Mouse (Mus musculus): ENCODE data around the gene Unc93b1. TPM values are rescaled to one million over a fixed set of nuclear protein-coding genes. Genes with fewer than 3 reads are reported as not detected.

The Unc93b1 gene
- 4.6 and 4.9 TPM in 2 replicates for polyA plus RNA-seq (2016; fragmentation: Nextera tagmentation; extraction: Ambion mirVana)

GRCm38 (mm10) chr19:3935032-3935895 is at the start of gene Unc93b1:
Unc93b1 (plus strand) TSS chr19:3935186.
- 6% methylated on average over 42 of the region's 42 CpGs for WGBS
- peaks cover 35% of the 10 kb centered on the region for H3K27me3 ChIP-seq (ENCODE audit: poor library complexity, severe bottlenecking)
- peak within 1 kb of the TSS; percentile 73 for H3K27ac ChIP-seq
- H3K36me3 ChIP-seq (replicated peaks): no peaks in the 10 kb centered on the region
- DNase-seq (ENCODE audit: extremely low spot score, low spot score): peak; percentile 60
- peak within 1 kb of the TSS; percentile 58 for H3K4me3 ChIP-seq
- H3K9me3 ChIP-seq: no peaks in the 10 kb centered on the region
- peaks cover 22% of the 10 kb centered on the region for H3K4me1 ChIP-seq

GRCm38 (mm10) chr19:3889096-3889495 is 45.9 kb upstream of the Unc93b1 start:
- H3K27me3 ChIP-seq (ENCODE audit: poor library complexity, severe bottlenecking): no peaks in the 10 kb centered on the region
- H3K4me3 ChIP-seq: no peak overlapping the region
- no peaks in the 10 kb centered on the region for H3K4me1 ChIP-seq
- H3K27ac ChIP-seq: no peak overlapping the region
- no peak for DNase-seq (ENCODE audit: extremely low spot score, low spot score)
- H3K9me3 ChIP-seq: no peaks in the 10 kb centered on the region
- 93% methylated on average over 5 of the region's 5 CpGs for WGBS
- H3K36me3 ChIP-seq (replicated peaks): peaks cover 96% of the 10 kb centered on the region

GRCm38 (mm10) chr19:3890181-3890580 is 44.8 kb upstream of the Unc93b1 start:
- WGBS: 89% methylated on average over 8 of the region's 8 CpGs
- peaks cover 96% of the 10 kb centered on the region for H3K36me3 ChIP-seq (replicated peaks)
- no peaks in the 10 kb centered on the region for H3K27me3 ChIP-seq (ENCODE audit: poor library complexity, severe bottlenecking)

GRCm38 (mm10) chr19:3893545-3894116 is 41.4 kb upstream of the Unc93b1 start:
- peaks cover 93% of the 10 kb centered on the region for H3K36me3 ChIP-seq (replicated peaks)
- 93% methylated on average over 4 of the region's 4 CpGs for WGBS

More at GRCm38 (mm10) chr19:3890181-3890580, 44.8 kb upstream of the Unc93b1 start:
- peaks cover 8% of the 10 kb centered on the region for H3K4me1 ChIP-seq
- H3K27ac ChIP-seq: no peak overlapping the region
- no peak overlapping the region for H3K4me3 ChIP-seq
- H3K9me3 ChIP-seq: no peaks in the 10 kb centered on the region
- DNase-seq (ENCODE audit: extremely low spot score, low spot score): no peak

GRCm38 (mm10) chr19:3894294-3894693 is 40.7 kb upstream of the Unc93b1 start:
- H3K4me1 ChIP-seq: peaks cover 20% of the 10 kb centered on the region
- H3K4me3 ChIP-seq: no peak overlapping the region
- WGBS: 92% methylated on average over 2 of the region's 2 CpGs
- no peaks in the 10 kb centered on the region for H3K9me3 ChIP-seq
- H3K36me3 ChIP-seq (replicated peaks): peaks cover 87% of the 10 kb centered on the region
- no peak overlapping the region for H3K27ac ChIP-seq
- DNase-seq (ENCODE audit: extremely low spot score, low spot score): no peak
- H3K27me3 ChIP-seq (ENCODE audit: poor library complexity, severe bottlenecking): no peaks in the 10 kb centered on the region

More at GRCm38 (mm10) chr19:3893545-3894116, 41.4 kb upstream of the Unc93b1 start:
- no peaks in the 10 kb centered on the region for H3K9me3 ChIP-seq
- H3K27ac ChIP-seq: no peak overlapping the region
- H3K4me1 ChIP-seq: peaks cover 20% of the 10 kb centered on the region
- no peaks in the 10 kb centered on the region for H3K27me3 ChIP-seq (ENCODE audit: poor library complexity, severe bottlenecking)
- no peak for DNase-seq (ENCODE audit: extremely low spot score, low spot score)
- H3K4me3 ChIP-seq: no peak overlapping the region

- H3K27ac ChIP-seq: peak overlapping the region; percentile 72
- H3K4me3 ChIP-seq: no peak overlapping the region
- 44% methylated on average over 3 of the region's 3 CpGs for WGBS
- no peak for DNase-seq (ENCODE audit: extremely low spot score, low spot score)
- no peaks in the 10 kb centered on the region for H3K27me3 ChIP-seq (ENCODE audit: poor library complexity, severe bottlenecking)
- H3K4me1 ChIP-seq: peaks cover 20% of the 10 kb centered on the region
- H3K36me3 ChIP-seq (replicated peaks): peaks cover 78% of the 10 kb centered on the region
- no peaks in the 10 kb centered on the region for H3K9me3 ChIP-seq
Observed at GRCm38 (mm10) chr19:3895171-3895631, 39.8 kb upstream of the Unc93b1 start.

- no peaks in the 10 kb centered on the region for H3K27me3 ChIP-seq (ENCODE audit: poor library complexity, severe bottlenecking)
- peaks cover 68% of the 10 kb centered on the region for H3K36me3 ChIP-seq (replicated peaks)
- H3K4me1 ChIP-seq: peaks cover 20% of the 10 kb centered on the region
- 95% methylated on average over 10 of the region's 10 CpGs for WGBS
- no peak for DNase-seq (ENCODE audit: extremely low spot score, low spot score)
- H3K9me3 ChIP-seq: no peaks in the 10 kb centered on the region
- peak overlapping the region; percentile 72 for H3K27ac ChIP-seq
- H3K4me3 ChIP-seq: no peak overlapping the region
Observed at GRCm38 (mm10) chr19:3896208-3896607, 38.8 kb upstream of the Unc93b1 start.

GRCm38 (mm10) chr19:3897557-3897956 is 37.4 kb upstream of the Unc93b1 start:
- H3K27me3 ChIP-seq (ENCODE audit: poor library complexity, severe bottlenecking): no peaks in the 10 kb centered on the region
- H3K4me3 ChIP-seq: no peak overlapping the region
- peaks cover 20% of the 10 kb centered on the region for H3K4me1 ChIP-seq
- 93% methylated on average over 5 of the region's 5 CpGs for WGBS
- no peak overlapping the region for H3K27ac ChIP-seq
- peaks cover 65% of the 10 kb centered on the region for H3K36me3 ChIP-seq (replicated peaks)
- no peaks in the 10 kb centered on the region for H3K9me3 ChIP-seq
- DNase-seq (ENCODE audit: extremely low spot score, low spot score): no peak

GRCm38 (mm10) chr19:3898952-3899351 is 36.0 kb upstream of the Unc93b1 start:
- Histone ChIP-seq H3K27ac (no peak overlapping the region), H3K4me1 (peaks cover 30% of the 10 kb centered on the region), H3K4me3 (no peak overlapping the region), H3K36me3 (replicated peaks) (peaks cover 62% of the 10 kb centered on the region), H3K9me3 (no peaks in the 10 kb centered on the region), H3K27me3 (ENCODE audit: poor library complexity, severe bottlenecking) (no peaks in the 10 kb centered on the region)
- no peak for DNase-seq (ENCODE audit: extremely low spot score, low spot score)
- 86% methylated on average over 7 of the region's 7 CpGs for WGBS

- H3K27ac ChIP-seq: no peak overlapping the region
- H3K9me3 ChIP-seq: no peaks in the 10 kb centered on the region
- DNase-seq (ENCODE audit: extremely low spot score, low spot score): no peak
- 92% methylated on average over 4 of the region's 4 CpGs for WGBS
- H3K27me3 ChIP-seq (ENCODE audit: poor library complexity, severe bottlenecking): no peaks in the 10 kb centered on the region
- no peak overlapping the region for H3K4me3 ChIP-seq
- peaks cover 32% of the 10 kb centered on the region for H3K4me1 ChIP-seq
- peaks cover 55% of the 10 kb centered on the region for H3K36me3 ChIP-seq (replicated peaks)
Observed at GRCm38 (mm10) chr19:3899618-3900017, 35.4 kb upstream of the Unc93b1 start.

GRCm38 (mm10) chr19:3902966-3903365 is 32.0 kb upstream of the Unc93b1 start:
- WGBS: 83% methylated on average over 12 of the region's 12 CpGs
- DNase-seq (ENCODE audit: extremely low spot score, low spot score): no peak
- Histone ChIP-seq H3K9me3 (no peaks in the 10 kb centered on the region), H3K27ac (no peak overlapping the region), H3K4me1 (peaks cover 47% of the 10 kb centered on the region), H3K4me3 (no peak overlapping the region), H3K36me3 (replicated peaks) (peaks cover 25% of the 10 kb centered on the region), H3K27me3 (ENCODE audit: poor library complexity, severe bottlenecking) (peaks cover 14% of the 10 kb centered on the region)

GRCm38 (mm10) chr19:3903648-3904362 is 31.2 kb upstream of the Unc93b1 start:
- Histone ChIP-seq H3K27ac (no peak overlapping the region), H3K4me3 (no peak overlapping the region), H3K4me1 (peaks cover 47% of the 10 kb centered on the region), H3K27me3 (ENCODE audit: poor library complexity, severe bottlenecking) (peaks cover 14% of the 10 kb centered on the region), H3K9me3 (no peaks in the 10 kb centered on the region), H3K36me3 (replicated peaks) (peaks cover 33% of the 10 kb centered on the region)
- DNase-seq (ENCODE audit: extremely low spot score, low spot score): no peak
- 56% methylated on average over 25 of the region's 25 CpGs for WGBS
